Comparison of ENCODE assay signal across 11 mouse cellular contexts in genomic region chr2:17335451-17335850, GRCm38 (mm10).
DNase-seq lines count a peak whose midpoint lies in the region; ATAC-seq and TF ChIP-seq lines count a peak whose summit lies in the region.
"Had no signal": no experiment of that assay in that cellular context is flagged by ENCODE, and none has a peak within 500 bp of the region (broad histone marks: within the 10 kb centered on the region; RNA-seq: fewer than 3 reads in every experiment).

No protein-coding gene starts in this region.

- TF ChIP-seq CTCF in heart, adult 2 months (IDR thresholded peaks at IDR 0.05), result no peak
- no peak for TF ChIP-seq CTCF in cerebellum, adult 2 months (IDR thresholded peaks at IDR 0.05; ENCODE audit: borderline replicate concordance, insufficient read depth, low read depth, low read length)

- no peak for ATAC-seq in monocyte, adult 5-6 weeks (replicated peaks; ENCODE audit: insufficient number of reproducible peaks, low FRiP score, low TSS enrichment, poor library complexity, severe bottlenecking)

- no peak overlapping the region for H3K9ac ChIP-seq in heart, adult 2 months (ENCODE audit: low read depth, low read length)

- no peak overlapping the region for H3K4me3 ChIP-seq in heart, adult 2 months
- no peak overlapping the region for H3K4me3 ChIP-seq in cerebellum, adult 2 months (replicated peaks; ENCODE audit: insufficient read depth, low read depth, low read length)
- H3K4me3 ChIP-seq: erythroblast, embryonic 14.5 days had no signal

- no peaks in the 10 kb centered on the region; the same call in 1 of the 2 replicates for H3K4me1 ChIP-seq in heart, adult 2 months (ENCODE audit: control insufficient read depth, insufficient read depth, low read length)
- peaks cover 4% of the 10 kb centered on the region; the same call in 1 of the 2 replicates for H3K4me1 ChIP-seq in cerebellum, adult 2 months (ENCODE audit: control insufficient read depth, insufficient read depth, low read length)

- TF ChIP-seq POLR2A in heart, adult 2 months (IDR thresholded peaks at IDR 0.05; ENCODE audit: insufficient read depth, low read depth, low read length), result no peak
- TF ChIP-seq POLR2A in cerebellum, adult 2 months (IDR thresholded peaks at IDR 0.05; ENCODE audit: borderline replicate concordance, insufficient read depth, low read length), result no peak

- intact Hi-C loops in heart, adult 2 months (cut with DNase I), result no loop called here
- intact Hi-C loops in heart, postnatal 10 days (cut with DNase I), result no loop called here
- intact Hi-C loops in heart, postnatal 36 days (cut with DNase I), result no loop called here

- DNase-seq in heart, adult 2 months, result peak; percentile 42 to 58
- DNase-seq in heart, postnatal 10 days, result no peak
- DNase-seq in Muller cell, postnatal 12 days (ENCODE audit: inconsistent ontology term), result peak; percentile 45
- peak; percentile 88 to 90 for DNase-seq in cerebellum, adult 2 months
- DNase-seq in heart, postnatal 36 days, result peak; percentile 25 to 50
- DNase-seq in MN1 (ENCODE audit: low spot score), result no peak
- DNase-seq in B cell, adult 2 months, result no peak
- DNase-seq: lung, adult 2 months; thymus, adult 2 months had no signal

- H3K36me3 ChIP-seq in heart, adult 2 months (ENCODE audit: control insufficient read depth, insufficient read depth, low read length), result no peaks in the 10 kb centered on the region

- no peaks in the 10 kb centered on the region for H3K79me2 ChIP-seq in heart, adult 2 months (replicated peaks; ENCODE audit: control insufficient read depth, insufficient read depth, low read length)

- 54% methylated on average over 5 of the region's 5 CpGs for WGBS in heart, adult 2 months
- WGBS in cerebellum, adult 2 months, result 12% methylated on average over 5 of the region's 5 CpGs

- TF ChIP-seq EP300 in heart, adult 2 months (IDR thresholded peaks at IDR 0.05; ENCODE audit: insufficient read depth, low read depth, low read length), result no peak

- H3K27ac ChIP-seq in heart, adult 2 months, result no peak overlapping the region
- H3K27ac ChIP-seq in cerebellum, adult 2 months (ENCODE audit: insufficient read depth, low read length), result no peak overlapping the region

- H3K27me3 ChIP-seq in heart, adult 2 months (ENCODE audit: control insufficient read depth, insufficient read depth, low read length), result no peaks in the 10 kb centered on the region
- H3K27me3 ChIP-seq in cerebellum, adult 2 months (ENCODE audit: control insufficient read depth, insufficient read depth, low read length), result no peaks in the 10 kb centered on the region

Comparison
In these comparisons a context has a peak if more than half of its experiments do, and no peak if none do; other contexts are left out.
1. DNase-seq: peak in heart, adult 2 months (2 of 2), Muller cell, postnatal 12 days (single experiment), cerebellum, adult 2 months (2 of 2) and heart, postnatal 36 days (2 of 2); none in heart, postnatal 10 days (0 of 2), MN1 (single experiment) and B cell, adult 2 months (0 of 2).